Mouse (Mus musculus): ENCODE results near the gene Wipi2. TPM values are rescaled to one million over a fixed set of nuclear protein-coding genes. Genes with fewer than 3 reads are reported as not detected.

Wipi2 gene
- total RNA-seq, 2 experiments from 2014 or later, result 15.0 to 20.5 TPM

DNA sequence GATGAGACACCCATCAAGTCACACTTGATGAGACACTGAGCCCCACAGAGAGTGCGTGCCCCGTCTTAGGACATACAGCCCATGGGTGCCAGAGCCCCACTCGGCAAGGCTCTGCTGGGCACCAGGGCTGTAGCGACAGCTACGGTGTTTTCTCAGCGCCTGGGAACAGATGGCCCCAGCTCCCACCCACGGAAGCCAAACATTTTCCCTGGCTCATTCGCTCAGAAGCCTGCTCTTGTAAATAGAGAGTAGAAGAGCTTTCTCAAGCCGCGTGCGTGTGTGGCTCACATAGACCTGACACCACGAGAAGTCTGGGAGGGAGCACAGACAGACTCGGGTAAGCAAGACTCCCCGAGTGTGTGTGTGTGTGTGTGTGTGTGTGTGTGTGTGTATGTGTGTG is 64.8 kb downstream of the Wipi2 start, which contains the start of gene Slc29a4:
Slc29a4 (plus strand) TSS at position 265 of the 400 bp plus-strand sequence.
- ATAC-seq (ENCODE audit: poor library complexity, severe bottlenecking), result no peak

DNA sequence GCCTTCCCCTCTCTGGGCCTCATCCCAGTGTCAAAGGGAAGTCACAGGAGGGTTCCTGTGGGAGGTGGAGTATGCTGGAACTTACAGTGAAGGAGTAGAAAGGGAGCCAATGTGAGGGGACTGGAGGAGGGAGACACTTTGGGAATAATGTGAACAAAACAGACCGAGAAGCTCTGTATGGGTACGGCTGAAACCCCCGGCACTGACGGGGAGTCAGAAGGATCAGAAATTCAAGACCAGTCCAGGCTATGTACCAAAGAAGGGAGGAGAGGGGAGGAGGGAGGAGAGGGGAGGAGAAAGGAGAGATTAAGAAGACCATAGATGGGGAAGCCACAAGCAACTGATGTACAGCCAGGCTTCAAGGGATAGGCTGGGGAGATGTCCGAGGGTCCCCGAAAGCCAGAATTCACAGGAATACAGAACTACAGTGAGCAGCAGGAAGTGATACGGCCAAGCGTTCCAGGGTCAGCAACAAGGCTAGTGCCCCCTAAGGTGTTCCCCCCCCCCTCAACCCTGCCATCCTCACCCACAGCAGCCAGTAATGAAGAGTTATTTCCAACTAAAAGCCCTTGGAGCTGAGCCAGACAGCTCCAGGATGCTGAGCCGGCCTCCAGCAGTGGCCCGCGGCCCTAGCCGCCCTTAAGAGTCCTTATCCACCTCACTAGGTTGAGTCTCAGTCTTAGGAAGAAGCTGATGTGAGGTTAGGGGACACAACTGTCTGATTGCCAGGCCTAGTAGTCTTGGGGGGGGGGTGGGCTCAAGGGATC is 65.7 kb downstream of the Wipi2 start:
- no peak for ATAC-seq (ENCODE audit: poor library complexity, severe bottlenecking)

DNA sequence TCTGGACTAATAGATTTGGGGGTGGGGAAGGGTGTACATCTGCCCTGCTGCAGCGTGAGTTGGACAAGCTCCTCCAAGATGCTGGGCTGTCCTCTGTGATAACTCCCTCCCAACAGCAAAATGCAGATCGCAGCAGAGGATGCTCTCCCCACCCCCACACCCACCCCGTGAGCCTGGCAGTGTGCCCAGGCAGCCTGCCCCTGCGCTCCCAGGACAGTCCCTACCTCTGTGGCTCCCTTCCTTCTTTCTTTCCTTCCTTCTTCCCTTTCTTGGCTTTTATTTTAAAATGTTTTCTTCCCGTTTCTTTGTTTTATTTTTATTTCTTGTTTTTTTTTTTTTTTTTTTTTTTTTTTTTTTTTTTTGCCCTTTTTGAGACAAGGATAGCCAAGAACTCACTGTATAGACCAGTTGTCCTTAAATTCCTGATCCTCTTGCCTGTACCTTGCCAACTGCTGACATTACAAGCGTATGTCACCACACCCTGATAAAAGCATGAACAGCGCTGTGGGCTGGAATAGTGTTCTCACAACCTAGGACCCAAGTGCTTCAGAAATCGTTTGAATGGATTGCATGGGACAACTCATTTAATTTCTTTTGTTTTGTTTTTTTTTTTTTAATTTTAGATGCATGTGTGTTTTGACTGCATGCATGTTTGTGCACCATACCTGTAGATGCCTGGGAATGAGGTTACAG is 66.4 kb downstream of the Wipi2 start:
- no peak for ATAC-seq (ENCODE audit: poor library complexity, severe bottlenecking)

DNA sequence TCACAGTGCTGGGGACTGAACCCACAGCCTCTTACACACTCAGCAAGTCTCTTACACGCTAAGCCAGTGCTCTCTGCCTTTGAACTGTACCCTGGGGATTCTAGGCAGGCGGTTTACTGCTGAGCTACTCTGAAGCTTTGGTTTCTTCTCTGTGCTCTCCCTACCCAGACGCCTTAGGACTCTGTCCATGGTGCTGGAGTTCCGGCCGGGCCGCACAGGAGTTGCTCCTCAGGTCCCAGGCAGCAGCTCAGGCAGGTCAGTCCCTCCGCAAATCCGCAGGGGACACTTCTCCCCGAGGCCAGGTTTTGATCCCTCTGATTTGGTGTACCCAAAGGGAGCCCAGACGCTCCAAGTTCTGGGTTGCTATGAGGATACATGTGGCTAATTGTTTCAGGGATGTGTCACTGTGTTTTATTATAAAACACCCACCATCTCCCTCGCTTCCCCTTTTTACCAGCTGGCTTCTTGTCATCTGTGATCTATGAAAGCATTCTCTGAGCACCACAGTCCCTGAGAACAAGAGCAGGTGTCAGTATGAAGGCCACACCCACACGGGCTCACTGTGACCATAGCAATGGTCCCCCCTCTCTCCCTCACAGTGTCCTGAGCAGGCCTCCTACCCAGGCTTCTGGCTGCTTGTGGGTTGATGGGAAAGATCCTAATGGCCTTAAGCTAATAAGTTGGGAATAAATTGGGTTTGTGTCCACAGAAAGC is 67.3 kb downstream of the Wipi2 start:
- ATAC-seq (ENCODE audit: poor library complexity, severe bottlenecking), result no peak

- ATAC-seq (ENCODE audit: poor library complexity, severe bottlenecking), result no peak
Measured at GRCm38 (mm10) chr5:142696258-142696657, 68.8 kb downstream of the Wipi2 start.

GRCm38 (mm10) chr5:142696865-142697264 is 69.4 kb downstream of the Wipi2 start:
- no peak for ATAC-seq (ENCODE audit: poor library complexity, severe bottlenecking)

DNA sequence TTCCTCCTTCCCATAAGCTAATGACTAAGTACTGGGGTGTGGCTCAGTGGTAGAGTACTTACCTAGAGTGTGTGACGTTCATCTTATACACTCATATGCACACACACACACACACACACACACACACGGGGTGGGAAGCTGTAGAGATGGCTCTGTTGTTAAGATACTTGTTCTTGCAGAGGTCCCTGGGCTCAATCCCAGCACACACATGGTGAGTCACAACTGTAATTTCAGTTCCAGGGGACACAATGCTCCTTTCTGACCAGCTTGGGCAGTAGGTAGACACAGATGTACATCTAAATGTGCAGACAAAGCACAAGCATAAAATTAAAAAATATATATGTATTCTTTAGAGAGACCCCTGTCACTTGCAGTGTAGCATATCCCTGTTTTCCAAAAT is 70.2 kb downstream of the Wipi2 start:
- ATAC-seq (ENCODE audit: poor library complexity, severe bottlenecking), result no peak

- ATAC-seq (ENCODE audit: poor library complexity, severe bottlenecking), result no peak
Measured at GRCm38 (mm10) chr5:142700842-142701589, 73.5 kb downstream of the Wipi2 start.

- ATAC-seq (ENCODE audit: poor library complexity, severe bottlenecking), result peak; percentile 24
Measured at GRCm38 (mm10) chr5:142701651-142702510, 74.4 kb downstream of the Wipi2 start.

DNA sequence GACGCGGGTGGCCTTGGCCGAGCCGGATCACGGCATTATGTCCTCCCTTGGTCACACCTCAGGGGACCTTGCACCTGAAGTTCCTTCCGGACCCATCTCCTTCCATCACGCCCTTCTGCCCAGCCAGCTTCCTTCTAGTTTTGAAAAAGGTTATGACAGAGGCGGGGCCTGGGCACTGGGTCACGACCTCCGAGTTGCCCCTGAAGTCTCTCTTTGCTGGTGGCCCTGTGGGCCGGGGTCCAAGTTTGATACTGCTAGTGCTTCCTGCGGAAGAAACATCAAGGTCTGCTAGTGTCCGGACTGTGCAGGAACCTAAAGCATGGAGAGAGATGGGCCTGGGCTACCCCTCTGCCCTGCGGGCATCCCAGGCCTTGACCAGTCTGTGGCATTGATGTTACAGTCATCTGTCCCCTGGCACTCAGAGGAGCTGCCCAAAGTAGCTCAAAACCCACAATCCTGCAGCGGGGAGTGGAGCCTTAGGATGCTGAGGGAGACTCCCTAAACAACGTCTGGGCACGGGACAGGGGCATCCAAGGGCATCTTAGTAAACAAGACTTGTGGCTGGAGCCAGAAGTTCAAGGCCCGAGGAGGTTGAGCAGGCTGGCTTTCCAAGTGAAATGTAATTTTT is 75.1 kb downstream of the Wipi2 start:
- 0 out of 2 replicates have a peak, but pooled peaks have one; percentile 15 for ATAC-seq (ENCODE audit: poor library complexity, severe bottlenecking)

- ATAC-seq (ENCODE audit: poor library complexity, severe bottlenecking), result no peak
Measured at GRCm38 (mm10) chr5:142703569-142703968, 76.1 kb downstream of the Wipi2 start.

- ATAC-seq (ENCODE audit: poor library complexity, severe bottlenecking), result no peak
Measured at GRCm38 (mm10) chr5:142707709-142708108, 80.2 kb downstream of the Wipi2 start.

DNA sequence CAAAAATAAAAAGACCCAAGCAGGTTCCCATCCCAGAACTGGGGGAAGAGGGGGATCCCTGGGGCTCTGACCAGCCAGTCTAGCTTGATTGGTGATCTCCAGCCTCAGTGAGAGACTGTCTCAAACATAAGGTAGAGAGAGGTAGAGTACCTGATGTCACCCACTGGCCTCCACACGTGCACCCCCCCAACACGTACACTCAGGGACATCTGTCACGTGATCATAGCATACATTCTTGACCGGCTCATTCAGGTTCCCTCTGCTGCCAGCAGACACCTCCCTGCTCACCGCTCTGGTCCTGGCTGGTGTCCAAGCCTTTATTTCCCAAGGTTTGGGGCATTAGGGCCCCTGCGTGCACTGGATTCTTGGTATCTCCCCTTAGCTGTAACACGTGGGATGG is 81.9 kb downstream of the Wipi2 start:
- no peak for ATAC-seq (ENCODE audit: poor library complexity, severe bottlenecking)

GRCm38 (mm10) chr5:142712373-142712772 is 84.9 kb downstream of the Wipi2 start:
- no peak for ATAC-seq (ENCODE audit: poor library complexity, severe bottlenecking)

DNA sequence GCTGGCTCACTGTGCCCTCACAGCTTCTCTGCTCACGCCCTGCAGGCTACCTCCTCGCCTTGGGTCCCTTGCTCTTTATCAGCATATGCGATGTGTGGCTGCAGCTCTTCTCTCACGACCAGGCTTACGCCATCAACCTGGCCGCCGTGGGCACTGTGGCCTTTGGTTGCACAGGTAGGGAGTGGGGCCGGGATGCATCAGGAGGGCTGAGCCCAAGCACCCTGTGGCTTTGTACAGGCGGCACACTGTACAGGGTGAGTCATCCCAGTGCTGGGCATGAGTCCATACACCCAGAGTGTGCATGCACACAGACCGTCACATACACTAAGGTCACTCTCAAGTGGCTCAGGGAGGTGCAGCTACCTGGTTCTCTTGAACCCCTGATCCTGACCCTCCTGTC is 86.5 kb downstream of the Wipi2 start:
- ATAC-seq (ENCODE audit: poor library complexity, severe bottlenecking), result no peak

- no peak for ATAC-seq (ENCODE audit: poor library complexity, severe bottlenecking)
Measured at GRCm38 (mm10) chr5:142715059-142715458, 87.6 kb downstream of the Wipi2 start.

GRCm38 (mm10) chr5:142716056-142716455 is 88.6 kb downstream of the Wipi2 start:
- ATAC-seq (ENCODE audit: poor library complexity, severe bottlenecking), result no peak

DNA sequence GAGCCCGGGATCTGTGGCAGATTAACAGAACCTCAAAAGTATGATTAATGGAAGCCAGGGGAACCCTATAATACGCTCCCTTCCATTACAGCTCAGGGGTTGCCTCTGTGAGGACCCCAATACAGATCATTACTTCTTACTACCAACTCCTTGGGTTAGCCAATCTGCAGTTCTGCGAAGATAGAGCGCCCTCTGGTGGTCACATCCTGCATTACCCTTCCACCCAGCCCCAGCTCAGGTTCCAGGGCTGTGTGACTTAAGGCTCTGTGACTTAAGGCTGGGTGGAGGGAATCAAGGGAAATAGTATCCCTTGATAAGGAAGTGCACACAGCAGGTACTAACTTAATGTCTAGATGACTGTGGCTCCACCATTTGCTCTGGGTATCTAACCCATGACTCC is 90.5 kb downstream of the Wipi2 start:
- peak; percentile 81 for ATAC-seq (ENCODE audit: poor library complexity, severe bottlenecking)

DNA sequence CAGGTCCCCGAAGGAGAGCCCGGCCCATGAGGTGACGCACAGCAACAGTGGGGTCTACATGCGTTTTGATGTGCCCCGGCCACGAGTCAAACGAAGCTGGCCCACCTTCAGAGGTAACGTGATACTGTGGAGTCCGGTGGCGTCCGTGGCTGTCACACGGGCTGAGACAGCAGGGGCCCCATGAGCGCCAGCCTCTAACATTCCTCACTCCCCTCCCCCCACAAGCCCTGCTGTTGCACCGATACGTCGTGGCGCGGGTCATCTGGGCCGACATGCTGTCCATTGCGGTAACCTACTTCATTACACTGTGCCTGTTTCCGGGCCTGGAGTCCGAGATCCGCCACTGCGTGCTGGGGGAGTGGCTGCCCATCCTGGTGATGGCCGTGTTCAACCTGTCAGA is 91.0 kb downstream of the Wipi2 start:
- ATAC-seq (ENCODE audit: poor library complexity, severe bottlenecking), result no peak

Data from megakaryocyte, adult 5-6 weeks (primary cell).